Mouse (Mus musculus) liver, embryonic 13.5 days (tissue): Measurements from ENCODE around the gene Accs. TPM values are rescaled to one million over a fixed set of nuclear protein-coding genes. Genes with fewer than 3 reads are reported as not detected.

Experiments
- ATAC-seq: fragments of 200-750 bp; cut with Nextera tagmentation; 2 replicates; pipeline ENCODE4 v1.8.0; 2017; ENCODE audit warnings: low read depth, mild to moderate bottlenecking, moderate number of reproducible peaks, moderate library complexity
- DNase-seq: peaks from one replicate; pipeline ENCODE4 v3.0.0; 2022
- H3K27ac ChIP-seq: fragments of 300-500 bp; sonication (generic); 2 replicates; pipeline ENCODE4 v1.5.1; 2015; ENCODE audit warnings: moderate library complexity, mild to moderate bottlenecking, inconsistent platforms
- H3K27me3 ChIP-seq: fragments of 300-500 bp; sonication (generic); 2 replicates; pipeline ENCODE4 v1.6.1; 2015; ENCODE audit warnings: mild to moderate bottlenecking, inconsistent platforms
- H3K36me3 ChIP-seq: fragments of 300-500 bp; sonication (generic); 2 replicates; pipeline ENCODE4 v1.6.1; 2015; ENCODE audit warnings: mild to moderate bottlenecking, inconsistent platforms
- H3K4me1 ChIP-seq: fragments of 300-500 bp; sonication (generic); replicated peaks from 2 replicates; pipeline ENCODE4 v1.6.1; 2015; ENCODE audit warnings: inconsistent platforms
- H3K4me2 ChIP-seq: fragments of 300-500 bp; sonication (generic); 2 replicates; pipeline ENCODE4 v1.6.1; 2015; ENCODE audit warnings: inconsistent platforms, mild to moderate bottlenecking, moderate library complexity
- H3K4me3 ChIP-seq: fragments of 300-500 bp; sonication (generic); replicated peaks from 2 replicates; pipeline ENCODE4 v1.5.1; 2015; ENCODE audit warnings: mild to moderate bottlenecking, inconsistent platforms
- H3K9ac ChIP-seq: fragments of 300-500 bp; sonication (generic); 2 replicates; pipeline ENCODE4 v1.6.1; 2015; ENCODE audit warnings: mild to moderate bottlenecking, inconsistent platforms
- H3K9me3 ChIP-seq: fragments of 300-500 bp; sonication (generic); replicated peaks from 2 replicates; pipeline ENCODE4 v1.6.1; 2016; ENCODE audit warnings: inconsistent platforms
- WGBS: fragments of 180-500 bp; shearing (Covaris S2); methylation state at CpG from one replicate; pipeline ENCODE4 v1.1.7; 2015; ENCODE audit not compliant: insufficient replicate concordance; 5-methylcytosine and 5-hydroxymethylcytosine counted together
- polyA plus RNA-seq: library from polyadenylated mRNA; unstranded; fragments of >200 nt; fragmentation: Nextera tagmentation; extraction: Ambion mirVana; gene quantifications from 2 replicates; pipeline ENCODE4 v1.2.1, GENCODE M21; 2015

Accs gene
- polyA plus RNA-seq, 1 experiment from 2014 or later, result 1.6 TPM

- Histone ChIP-seq H3K4me1 (peaks cover 11% of the 10 kb centered on the region; the same call in 1 of the 2 replicates), H3K4me2 (no peak overlapping the region), H3K4me3 (no peak overlapping the region), H3K27me3 (no peaks in the 10 kb centered on the region), H3K27ac (no peak overlapping the region), H3K9me3 (no peaks in the 10 kb centered on the region), H3K36me3 (peaks cover 33% of the 10 kb centered on the region), H3K9ac (no peak overlapping the region)
- no peak for ATAC-seq
- DNase-seq, result no peak
- 69% methylated on average over 4 of the region's 4 CpGs for WGBS
Measured at GRCm38 (mm10) chr2:93790798-93791345, 58.9 kb downstream of the Accs start.

- peaks cover 11% of the 10 kb centered on the region; the same call in 1 of the 2 replicates for H3K4me1 ChIP-seq
- DNase-seq (no peak), ATAC-seq (no peak)
- WGBS, result 73% methylated on average over 5 of the region's 5 CpGs
- H3K9ac ChIP-seq, result no peak overlapping the region
- H3K36me3 ChIP-seq, result peaks cover 17% of the 10 kb centered on the region
- H3K9me3 ChIP-seq, result no peaks in the 10 kb centered on the region
- no peaks in the 10 kb centered on the region for H3K27me3 ChIP-seq
- H3K27ac ChIP-seq, result no peak overlapping the region
- H3K4me3 ChIP-seq, result no peak overlapping the region
- H3K4me2 ChIP-seq, result no peak overlapping the region
Measured at GRCm38 (mm10) chr2:93788557-93788956, 61.2 kb downstream of the Accs start.

- Histone ChIP-seq H3K9ac (no peak overlapping the region), H3K27ac (no peak overlapping the region), H3K9me3 (no peaks in the 10 kb centered on the region), H3K36me3 (peaks cover 17% of the 10 kb centered on the region), H3K27me3 (no peaks in the 10 kb centered on the region), H3K4me1 (0 out of 2 replicates have a peak, but pooled peaks cover 3% of the 10 kb centered on the region), H3K4me3 (no peak overlapping the region), H3K4me2 (no peak overlapping the region)
- WGBS, result 61% methylated on average over 4 of the region's 4 CpGs
- no peak for ATAC-seq
- DNase-seq, result peak; percentile 17
Measured at GRCm38 (mm10) chr2:93786175-93786574, 63.6 kb downstream of the Accs start.

GRCm38 (mm10) chr2:93785432-93785798, 64.3 kb downstream of the Accs start:
- 62% methylated on average over 2 of the region's 2 CpGs for WGBS
- H3K4me1 ChIP-seq, result no peaks in the 10 kb centered on the region
- ATAC-seq (no peak), DNase-seq (no peak)
- no peaks in the 10 kb centered on the region for H3K9me3 ChIP-seq
- no peak overlapping the region for H3K9ac ChIP-seq
- H3K27me3 ChIP-seq, result no peaks in the 10 kb centered on the region
- no peak overlapping the region for H3K4me2 ChIP-seq
- no peak overlapping the region for H3K4me3 ChIP-seq
- H3K27ac ChIP-seq, result no peak overlapping the region
- H3K36me3 ChIP-seq, result peaks cover 19% of the 10 kb centered on the region

GRCm38 (mm10) chr2:93784721-93785431, 64.9 kb downstream of the Accs start:
- no peaks in the 10 kb centered on the region for H3K27me3 ChIP-seq

GRCm38 (mm10) chr2:93783926-93784539, 65.7 kb downstream of the Accs start:
- Histone ChIP-seq H3K27ac (no peak overlapping the region), H3K4me1 (0 out of 2 replicates have a peak, but pooled peaks cover 5% of the 10 kb centered on the region), H3K9ac (no peak overlapping the region), H3K27me3 (no peaks in the 10 kb centered on the region), H3K4me2 (no peak overlapping the region), H3K36me3 (peaks cover 12% of the 10 kb centered on the region), H3K9me3 (no peaks in the 10 kb centered on the region), H3K4me3 (no peak overlapping the region)
- ATAC-seq, result no peak
- 75% methylated on average over 9 of the region's 9 CpGs for WGBS
- no peak for DNase-seq

More at GRCm38 (mm10) chr2:93784721-93785431, 64.9 kb downstream of the Accs start:
- H3K4me3 ChIP-seq, result no peak overlapping the region
- whole genome bisulfite sequencing, result 64% methylated on average over 12 of the region's 12 CpGs
- peaks cover 16% of the 10 kb centered on the region for H3K36me3 ChIP-seq
- DNase-seq, result no peak
- H3K27ac ChIP-seq, result no peak overlapping the region
- 0 out of 2 replicates have a peak, but pooled peaks cover 2% of the 10 kb centered on the region for H3K4me1 ChIP-seq
- no peak overlapping the region for H3K9ac ChIP-seq
- H3K4me2 ChIP-seq, result no peak overlapping the region
- no peaks in the 10 kb centered on the region for H3K9me3 ChIP-seq
- no peak for ATAC-seq

Other genes with a start within 250 kb of the Accs start
- 0.05 and 0.06 TPM in 2 replicates for gene Alx4, start 207.6 kb downstream of the Accs start, polyA plus RNA-seq
- gene Ext2, start 27.4 kb downstream of the Accs start, polyA plus RNA-seq, result 29.6 and 35.0 TPM in 2 replicates
- 0.21 TPM in 1 of 2 replicates, not detected in the other for gene Accsl, start 19.2 kb upstream of the Accs start, polyA plus RNA-seq
- gene Gm13889, start 107.3 kb upstream of the Accs start, polyA plus RNA-seq, result 1.7 and 2.2 TPM in 2 replicates
- gene Gm27027, start 146.4 kb upstream of the Accs start, polyA plus RNA-seq, result not detected in 2 replicates
- gene Alkbh3, start 160.9 kb upstream of the Accs start, polyA plus RNA-seq, result 34.6 and 37.2 TPM in 2 replicates